Mouse (Mus musculus) right cerebral cortex, postnatal 10 days (tissue): ENCODE data around the gene Rhog.
"Not testable (repeated sequence)": the region's sequence is repeated elsewhere in the genome, so short reads cannot be mapped to it uniquely, and the experiment has no call there.

Experiments
- DNase-seq, 2 experiments: peaks; one replicate each; pipeline ENCODE4 v3.0.0; 2021; ENCODE audit warnings: low spot score in 2 of 2

Gene Rhog

GRCm38 (mm10) chr7:102255954-102256353 lies at the start of gene Rhog:
Gene Rhog (minus strand): TSS chr7:102256054.
- DNase-seq = no peak

- no peak for DNase-seq
These were observed 49.7 kb upstream of the Rhog start for GRCm38 (mm10) chr7:102305596-102305995.

GRCm38 (mm10) chr7:102302471-102302870 lies 46.6 kb upstream of the Rhog start:
- no peak for DNase-seq

- no peak for DNase-seq
These were observed 44.9 kb upstream of the Rhog start for GRCm38 (mm10) chr7:102300761-102301160.

- no peak for DNase-seq
These were observed 37.4 kb upstream of the Rhog start for GRCm38 (mm10) chr7:102293234-102293633.

GRCm38 (mm10) chr7:102292228-102292627 lies 36.4 kb upstream of the Rhog start:
- DNase-seq = no peak

GRCm38 (mm10) chr7:102289466-102289865 lies 33.6 kb upstream of the Rhog start:
- no peak for DNase-seq

GRCm38 (mm10) chr7:102282261-102282660 lies 26.4 kb upstream of the Rhog start:
- DNase-seq = no peak

- no peak for DNase-seq
These were observed 25.5 kb upstream of the Rhog start for GRCm38 (mm10) chr7:102281403-102281802.

- DNase-seq = no peak
These were observed 16.6 kb upstream of the Rhog start for GRCm38 (mm10) chr7:102272422-102272948.

GRCm38 (mm10) chr7:102268395-102268748 lies 12.5 kb upstream of the Rhog start:
- DNase-seq = peak in 1 of 2 experiments; percentile 35

- peak; percentile 59 to 70 for DNase-seq
These were observed 11.9 kb upstream of the Rhog start, which contains the start of gene Stim1 for GRCm38 (mm10) chr7:102267601-102268394. Gene Stim1 (plus strand): TSS chr7:102267806.

- peak; percentile 94 to 97 for DNase-seq
These were observed 11.3 kb upstream of the Rhog start for GRCm38 (mm10) chr7:102267113-102267579.

GRCm38 (mm10) chr7:102266401-102267042 lies 10.7 kb upstream of the Rhog start:
- no peak for DNase-seq

GRCm38 (mm10) chr7:102266021-102266400 lies 10.2 kb upstream of the Rhog start:
- DNase-seq = not testable (repeated sequence)

- DNase-seq = no peak
These were observed 7.2 kb upstream of the Rhog start for GRCm38 (mm10) chr7:102263020-102263419.

GRCm38 (mm10) chr7:102260518-102260917 lies 4.7 kb upstream of the Rhog start:
- DNase-seq = no peak

GRCm38 (mm10) chr7:102259716-102260479 lies 4.0 kb upstream of the Rhog start:
- no peak for DNase-seq

GRCm38 (mm10) chr7:102258753-102259152 lies 2.9 kb upstream of the Rhog start:
- DNase-seq = no peak

GRCm38 (mm10) chr7:102258189-102258588 lies 2.3 kb upstream of the Rhog start:
- peak; percentile 74 to 83 for DNase-seq

GRCm38 (mm10) chr7:102256636-102257035 lies 782 bp upstream of the Rhog start:
- DNase-seq = no peak

- no peak for DNase-seq
These were observed 2.2 kb downstream of the Rhog start for GRCm38 (mm10) chr7:102253631-102254030.
